Mouse (Mus musculus) hindlimb bud, embryonic 11.5 days (tissue): ENCODE data around the gene Ccdc84.
"Not testable (repeated sequence)": the region's sequence is repeated elsewhere in the genome, so short reads cannot be mapped to it uniquely, and the experiment has no call there.

Source experiments
- DNase-seq: peaks from one replicate; pipeline ENCODE4 v3.0.0-alpha.2; 2012; ENCODE audit warnings: low read depth, low spot score; ENCODE audit errors: extremely low spot score

Gene Ccdc84

DNA sequence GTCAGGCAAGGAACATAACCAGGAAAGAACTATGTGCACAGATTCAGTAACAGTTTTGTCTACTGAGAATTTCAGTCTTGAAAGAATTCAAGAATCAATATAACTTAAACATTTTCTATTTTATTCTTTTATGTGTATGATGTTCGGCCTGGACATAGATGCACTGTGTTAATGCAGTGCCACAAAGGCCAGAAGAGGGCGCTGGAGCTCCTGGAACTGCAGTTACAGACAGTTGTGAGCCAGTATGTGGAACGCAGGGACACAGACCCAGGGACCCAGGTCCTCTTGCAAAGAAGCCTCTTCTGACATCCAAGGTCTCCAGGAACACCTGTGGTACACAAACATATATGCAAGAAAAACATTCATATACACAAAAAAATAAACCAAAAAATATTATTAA, 53.9 kb downstream of the Ccdc84 start:
- DNase-seq: no peak

DNA sequence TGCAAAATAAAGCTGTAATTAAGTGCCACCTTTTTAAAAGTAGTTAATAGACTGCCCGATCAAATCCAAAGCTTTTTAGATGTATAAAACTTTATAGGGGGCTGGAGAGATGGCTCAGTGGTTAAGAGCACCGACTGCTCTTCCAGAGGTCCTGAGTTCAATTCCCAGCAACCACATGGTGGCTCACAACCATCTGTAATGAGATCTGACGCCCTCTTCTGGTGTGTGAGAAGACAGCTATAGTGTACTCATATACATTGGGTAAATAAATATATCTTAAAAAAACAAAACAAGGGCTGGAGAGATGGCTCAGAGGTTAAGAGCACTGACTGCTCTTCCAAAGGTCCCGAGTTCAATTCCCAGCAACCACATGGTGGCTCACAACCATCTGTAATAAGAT, 56.4 kb downstream of the Ccdc84 start:
- DNase-seq: not testable (repeated sequence)

DNA sequence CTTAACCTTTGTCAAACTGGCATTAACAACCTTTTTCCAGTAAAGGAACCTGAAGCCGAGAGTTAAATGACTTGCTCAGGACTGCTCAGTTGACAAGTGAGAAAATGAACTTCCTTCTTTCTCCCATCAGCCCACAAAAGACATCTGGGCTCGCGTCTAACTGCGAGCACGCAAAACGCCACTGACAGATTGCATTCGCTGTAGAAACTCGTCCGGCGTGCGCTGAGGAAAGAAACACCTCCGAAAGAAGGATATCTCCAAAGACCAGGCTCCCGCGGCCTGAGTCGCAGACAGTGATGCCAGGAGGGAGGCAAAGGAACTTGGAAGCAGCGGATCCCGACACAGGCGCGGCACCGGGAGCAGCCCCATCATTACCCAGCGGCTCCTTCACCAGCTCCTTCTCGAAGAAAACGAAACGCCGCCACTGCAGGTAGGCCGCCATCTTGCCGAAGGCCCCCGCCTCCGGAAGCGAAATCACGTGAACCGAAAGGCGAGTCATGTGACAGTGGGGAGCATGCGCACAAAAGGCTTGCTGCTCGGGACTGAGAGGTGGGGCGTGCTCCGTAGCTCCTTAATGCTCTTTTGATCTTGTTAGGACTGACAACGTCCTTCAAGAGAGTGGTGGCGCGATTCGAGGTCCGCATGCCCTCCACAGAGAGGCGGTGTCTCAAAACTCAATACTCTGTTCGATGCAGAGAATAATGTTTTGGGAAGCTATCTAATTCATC, 57.0 kb downstream of the Ccdc84 start, which contains the start of gene Vps11:
Vps11 (minus strand) TSS at position 481 of the 728 bp plus-strand sequence.
- peak; percentile 96 for DNase-seq
